Mouse (Mus musculus): ENCODE results near the gene Tmem131l.

GRCm38 (mm10) chr3:83859071-83859470 is 180.9 kb downstream of the Tmem131l start:
- TF ChIP-seq CTCF (IDR thresholded peaks at IDR 0.05; ENCODE audit: low read depth, low read length) (no peak), POLR2A (IDR thresholded peaks at IDR 0.05; ENCODE audit: borderline replicate concordance, low read depth, low read length) (no peak)
